Mouse (Mus musculus): ENCODE data around the gene Phyhipl. TPM values are rescaled to one million over a fixed set of nuclear protein-coding genes. Genes with fewer than 3 reads are reported as not detected.

The Phyhipl gene
- polyA plus RNA-seq, 1 experiment, result 0.63 TPM

GRCm38 (mm10) chr10:70598081-70598515 lies 57.7 kb downstream of the Phyhipl start:
- no peak overlapping the region for H3K4me3 ChIP-seq (ENCODE audit: insufficient read depth, low read length)
- no peaks in the 10 kb centered on the region; the same call in 1 of the 2 replicates for H3K4me1 ChIP-seq (ENCODE audit: control insufficient read depth, insufficient read depth, low read length)
- TF ChIP-seq POLR2A (IDR thresholded peaks at IDR 0.05; ENCODE audit: low read depth, low read length) (no peak), CTCF (IDR thresholded peaks at IDR 0.05; ENCODE audit: borderline replicate concordance, insufficient read depth, low read length) (no peak)
- no peak overlapping the region for H3K27ac ChIP-seq (ENCODE audit: insufficient read depth, low read length)

DNA sequence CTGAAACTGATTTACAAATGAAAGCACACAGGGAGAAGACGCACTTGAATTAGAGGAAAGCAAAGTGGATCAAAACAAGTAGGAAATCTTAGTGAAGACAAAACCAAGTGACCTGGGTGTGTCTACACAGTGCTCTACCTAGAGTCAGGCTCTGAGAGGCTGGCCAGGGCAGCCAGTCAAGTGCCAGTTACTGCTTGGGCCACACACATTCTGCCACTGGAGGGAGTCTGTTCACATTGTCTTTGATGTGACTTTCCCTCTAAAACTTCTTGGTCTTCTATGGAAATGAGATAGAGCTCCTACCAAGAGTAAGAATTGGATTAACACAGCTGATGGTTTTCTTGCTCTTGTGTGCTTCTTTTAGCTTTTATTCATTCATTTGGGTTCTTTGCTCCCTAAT lies 61.8 kb downstream of the Phyhipl start:
- no peaks in the 10 kb centered on the region; the same call in 1 of the 2 replicates for H3K4me1 ChIP-seq (ENCODE audit: control insufficient read depth, insufficient read depth, low read length)
- H3K4me3 ChIP-seq (ENCODE audit: insufficient read depth, low read length), result no peak overlapping the region
- TF ChIP-seq CTCF (IDR thresholded peaks at IDR 0.05; ENCODE audit: borderline replicate concordance, insufficient read depth, low read length) (0 out of 2 replicates have a peak, but pooled peaks have one; percentile 16), POLR2A (IDR thresholded peaks at IDR 0.05; ENCODE audit: low read depth, low read length) (no peak)
- no peak overlapping the region for H3K27ac ChIP-seq (ENCODE audit: insufficient read depth, low read length)

- Histone ChIP-seq H3K4me3 (ENCODE audit: insufficient read depth, low read length) (no peak overlapping the region), H3K4me1 (ENCODE audit: control insufficient read depth, insufficient read depth, low read length) (no peaks in the 10 kb centered on the region), H3K27ac (ENCODE audit: insufficient read depth, low read length) (no peak overlapping the region)
- TF ChIP-seq CTCF (IDR thresholded peaks at IDR 0.05; ENCODE audit: borderline replicate concordance, insufficient read depth, low read length) (no peak), POLR2A (IDR thresholded peaks at IDR 0.05; ENCODE audit: low read depth, low read length) (no peak)
Observed at GRCm38 (mm10) chr10:70586876-70587405, 68.8 kb downstream of the Phyhipl start.

DNA sequence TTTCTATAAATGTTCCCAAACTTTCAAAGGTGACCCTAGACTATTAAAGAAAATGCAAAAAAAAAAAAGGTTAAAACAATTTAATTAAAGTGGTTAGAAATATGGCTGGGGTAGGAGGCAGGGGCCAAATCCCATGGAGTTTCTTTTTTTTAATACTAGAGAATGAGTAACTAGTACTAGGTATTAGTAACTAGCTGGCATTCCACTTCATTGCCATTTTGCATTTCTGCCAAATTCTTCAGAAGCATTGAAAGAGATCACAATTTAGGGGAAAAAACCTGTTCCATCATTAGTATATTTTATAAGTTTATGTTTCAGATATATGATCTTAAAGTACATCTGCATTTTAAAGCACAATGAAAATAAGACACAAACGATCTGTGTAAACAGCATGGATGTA lies 71.6 kb downstream of the Phyhipl start:
- TF ChIP-seq POLR2A (IDR thresholded peaks at IDR 0.05; ENCODE audit: low read depth, low read length), result no peak
- TF ChIP-seq CTCF (IDR thresholded peaks at IDR 0.05; ENCODE audit: borderline replicate concordance, insufficient read depth, low read length), result no peak
- Histone ChIP-seq H3K4me3 (ENCODE audit: insufficient read depth, low read length) (no peak overlapping the region), H3K27ac (ENCODE audit: insufficient read depth, low read length) (no peak overlapping the region), H3K4me1 (ENCODE audit: control insufficient read depth, insufficient read depth, low read length) (no peaks in the 10 kb centered on the region)

GRCm38 (mm10) chr10:70581556-70582211 lies 74.1 kb downstream of the Phyhipl start:
- TF ChIP-seq POLR2A (IDR thresholded peaks at IDR 0.05; ENCODE audit: low read depth, low read length) (no peak), CTCF (IDR thresholded peaks at IDR 0.05; ENCODE audit: borderline replicate concordance, insufficient read depth, low read length) (no peak)
- H3K27ac ChIP-seq (ENCODE audit: insufficient read depth, low read length), result no peak overlapping the region
- no peak overlapping the region for H3K4me3 ChIP-seq (ENCODE audit: insufficient read depth, low read length)
- H3K4me1 ChIP-seq (ENCODE audit: control insufficient read depth, insufficient read depth, low read length), result no peaks in the 10 kb centered on the region

- TF ChIP-seq POLR2A (IDR thresholded peaks at IDR 0.05; ENCODE audit: low read depth, low read length) (no peak), CTCF (IDR thresholded peaks at IDR 0.05; ENCODE audit: borderline replicate concordance, insufficient read depth, low read length) (peak; percentile 39; the same call in 1 of the 2 replicates)
- Histone ChIP-seq H3K27ac (ENCODE audit: insufficient read depth, low read length) (no peak overlapping the region), H3K4me3 (ENCODE audit: insufficient read depth, low read length) (no peak overlapping the region), H3K4me1 (ENCODE audit: control insufficient read depth, insufficient read depth, low read length) (no peaks in the 10 kb centered on the region)
Observed at GRCm38 (mm10) chr10:70563636-70564035, 92.1 kb downstream of the Phyhipl start.

DNA sequence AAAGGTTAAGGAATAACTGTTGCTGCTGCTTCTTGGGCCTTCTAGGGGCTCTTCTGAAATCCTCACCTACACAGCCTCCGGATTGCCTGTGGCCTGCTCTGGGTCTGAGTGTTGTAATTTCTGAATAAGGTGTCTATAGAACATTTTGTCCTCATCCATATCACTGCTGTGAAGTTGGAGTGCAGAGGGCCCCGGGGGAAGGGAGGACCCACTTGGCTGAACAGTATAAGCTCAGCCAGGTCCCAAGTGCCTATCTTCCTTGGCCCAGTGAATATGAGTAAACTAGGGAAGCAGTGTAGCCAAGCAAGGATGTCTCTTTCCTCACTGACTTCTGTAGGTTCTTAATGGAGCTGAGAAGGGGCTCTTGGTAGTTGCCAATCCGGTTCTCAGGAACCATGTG lies 103.2 kb downstream of the Phyhipl start:
- Histone ChIP-seq H3K4me3 (ENCODE audit: insufficient read depth, low read length) (no peak overlapping the region), H3K4me1 (ENCODE audit: control insufficient read depth, insufficient read depth, low read length) (no peaks in the 10 kb centered on the region), H3K27ac (ENCODE audit: insufficient read depth, low read length) (no peak overlapping the region)
- TF ChIP-seq POLR2A (IDR thresholded peaks at IDR 0.05; ENCODE audit: low read depth, low read length) (no peak), CTCF (IDR thresholded peaks at IDR 0.05; ENCODE audit: borderline replicate concordance, insufficient read depth, low read length) (no peak)

GRCm38 (mm10) chr10:70542857-70543256 lies 112.9 kb downstream of the Phyhipl start:
- TF ChIP-seq CTCF (IDR thresholded peaks at IDR 0.05; ENCODE audit: borderline replicate concordance, insufficient read depth, low read length) (no peak), POLR2A (IDR thresholded peaks at IDR 0.05; ENCODE audit: low read depth, low read length) (no peak)
- Histone ChIP-seq H3K4me1 (ENCODE audit: control insufficient read depth, insufficient read depth, low read length) (no peaks in the 10 kb centered on the region), H3K27ac (ENCODE audit: insufficient read depth, low read length) (no peak overlapping the region), H3K4me3 (ENCODE audit: insufficient read depth, low read length) (no peak overlapping the region)

GRCm38 (mm10) chr10:70540456-70541195 lies 115.1 kb downstream of the Phyhipl start:
- Histone ChIP-seq H3K4me1 (ENCODE audit: control insufficient read depth, insufficient read depth, low read length) (no peaks in the 10 kb centered on the region), H3K4me3 (ENCODE audit: insufficient read depth, low read length) (no peak overlapping the region), H3K27ac (ENCODE audit: insufficient read depth, low read length) (no peak overlapping the region)
- TF ChIP-seq CTCF (IDR thresholded peaks at IDR 0.05; ENCODE audit: borderline replicate concordance, insufficient read depth, low read length) (no peak), POLR2A (IDR thresholded peaks at IDR 0.05; ENCODE audit: low read depth, low read length) (no peak)

- Histone ChIP-seq H3K4me1 (ENCODE audit: control insufficient read depth, insufficient read depth, low read length) (no peaks in the 10 kb centered on the region), H3K27ac (ENCODE audit: insufficient read depth, low read length) (no peak overlapping the region), H3K4me3 (ENCODE audit: insufficient read depth, low read length) (no peak overlapping the region)
- TF ChIP-seq CTCF (IDR thresholded peaks at IDR 0.05; ENCODE audit: borderline replicate concordance, insufficient read depth, low read length) (no peak), POLR2A (IDR thresholded peaks at IDR 0.05; ENCODE audit: low read depth, low read length) (no peak)
Observed at GRCm38 (mm10) chr10:70539251-70539650, 116.5 kb downstream of the Phyhipl start.

Measured in embryonic fibroblast, embryonic 13.5 days (primary cell).